Mouse (Mus musculus) right cerebral cortex, postnatal 4 days (tissue): Measurements from ENCODE around the gene Dffb.

Source experiments
- DNase-seq: peaks from one replicate; pipeline ENCODE4 v3.0.0-alpha.2; 2022

Dffb gene

GRCm38 (mm10) chr4:153974431-153975291 is at the start of gene Dffb, which contains the start of gene Cep104:
Gene Dffb (minus strand): TSS chr4:153975126.
Gene Cep104 (plus strand): TSS chr4:153975194.
- DNase-seq: peak; percentile 96

- DNase-seq: no peak
Measured at GRCm38 (mm10) chr4:154023754-154024601, 49.1 kb upstream of the Dffb start.

GRCm38 (mm10) chr4:154022844-154023243 is 47.9 kb upstream of the Dffb start:
- DNase-seq: no peak

GRCm38 (mm10) chr4:154022407-154022806 is 47.5 kb upstream of the Dffb start:
- DNase-seq: no peak

- DNase-seq: peak; percentile 25
Measured at GRCm38 (mm10) chr4:154021432-154021831, 46.5 kb upstream of the Dffb start.

- DNase-seq: peak; percentile 42
Measured at GRCm38 (mm10) chr4:154019571-154019970, 44.6 kb upstream of the Dffb start.

GRCm38 (mm10) chr4:154015476-154015875 is 40.5 kb upstream of the Dffb start:
- DNase-seq: no peak

GRCm38 (mm10) chr4:154012132-154012882 is 37.4 kb upstream of the Dffb start:
- no peak for DNase-seq

GRCm38 (mm10) chr4:154011646-154012089 is 36.7 kb upstream of the Dffb start, which contains the start of gene Lrrc47:
Gene Lrrc47 (plus strand): TSS chr4:154011731.
- peak; percentile 78 for DNase-seq

- no peak for DNase-seq
Measured at GRCm38 (mm10) chr4:154010907-154011645, 36.1 kb upstream of the Dffb start.

- DNase-seq: peak; percentile 32
Measured at GRCm38 (mm10) chr4:154007759-154008158, 32.8 kb upstream of the Dffb start.

- DNase-seq: no peak
Measured at GRCm38 (mm10) chr4:154006264-154006663, 31.3 kb upstream of the Dffb start.

GRCm38 (mm10) chr4:154005488-154005887 is 30.6 kb upstream of the Dffb start:
- no peak for DNase-seq

- no peak for DNase-seq
Measured at GRCm38 (mm10) chr4:153993505-153993904, 18.6 kb upstream of the Dffb start.

GRCm38 (mm10) chr4:153992715-153993114 is 17.8 kb upstream of the Dffb start:
- DNase-seq: no peak

GRCm38 (mm10) chr4:153980470-153980869 is 5.5 kb upstream of the Dffb start:
- no peak for DNase-seq

GRCm38 (mm10) chr4:153979243-153979642 is 4.3 kb upstream of the Dffb start:
- no peak for DNase-seq

GRCm38 (mm10) chr4:153975768-153976167 is 842 bp upstream of the Dffb start:
- DNase-seq: no peak

- no peak for DNase-seq
Measured at GRCm38 (mm10) chr4:153975292-153975662, 351 bp upstream of the Dffb start.

GRCm38 (mm10) chr4:153968063-153968462 is 6.9 kb downstream of the Dffb start:
- no peak for DNase-seq

- no peak for DNase-seq
Measured at GRCm38 (mm10) chr4:153967556-153967955, 7.4 kb downstream of the Dffb start.

GRCm38 (mm10) chr4:153966651-153967050 is 8.3 kb downstream of the Dffb start:
- DNase-seq: no peak
